Mouse (Mus musculus): Measurements from ENCODE around the gene Hspa12b. TPM values are rescaled to one million over a fixed set of nuclear protein-coding genes. Genes with fewer than 3 reads are reported as not detected.

Hspa12b gene
- polyA plus RNA-seq, 1 experiment: 30.8 TPM

DNA sequence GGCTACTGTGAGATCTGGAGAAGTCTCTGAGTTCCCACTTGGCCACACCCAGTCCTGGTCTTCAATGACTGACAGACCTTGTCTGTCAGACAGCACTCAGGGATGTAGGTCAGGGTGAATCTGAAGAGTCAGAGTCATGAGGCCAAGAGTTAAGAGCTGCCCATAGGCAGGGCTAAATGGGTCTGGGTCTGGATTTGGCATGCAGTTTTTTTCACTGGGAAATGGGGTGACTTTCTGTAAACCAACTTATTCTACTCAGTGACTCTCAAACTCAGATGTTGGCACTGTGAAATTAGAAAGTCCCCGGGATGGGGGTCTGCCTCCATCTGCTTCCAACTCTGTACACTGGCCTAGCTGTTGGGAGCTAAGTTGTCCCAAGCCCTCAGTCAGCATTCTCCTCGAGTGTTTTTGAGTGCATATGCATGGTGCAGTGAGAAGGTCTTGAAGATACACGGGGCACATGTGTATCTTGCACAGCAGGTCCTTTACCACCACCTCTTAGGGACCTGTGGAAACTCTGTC lies 1.6 kb downstream of the Hspa12b start:
- no peak for DNase-seq (ENCODE audit: low read depth)

DNA sequence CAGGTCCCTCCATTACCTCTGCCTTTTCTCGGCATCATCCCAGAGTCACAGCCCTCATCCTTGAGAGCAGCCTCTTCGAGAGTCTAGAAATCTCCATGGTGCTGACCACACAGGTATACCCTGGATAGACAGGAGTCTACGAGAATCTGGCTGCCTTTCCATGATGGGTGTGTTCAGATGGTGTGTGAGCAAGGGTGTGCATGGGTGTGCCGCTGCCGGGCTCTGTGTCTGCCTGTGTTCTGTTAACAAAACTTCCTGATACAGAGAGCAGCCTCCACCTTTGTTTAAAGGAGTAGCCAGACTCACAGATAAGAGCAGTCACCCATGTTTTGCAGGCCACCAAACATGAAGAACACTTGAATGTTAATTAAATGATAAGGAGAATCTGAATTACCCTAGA lies 2.8 kb downstream of the Hspa12b start:
- DNase-seq (ENCODE audit: low read depth): no peak

DNA sequence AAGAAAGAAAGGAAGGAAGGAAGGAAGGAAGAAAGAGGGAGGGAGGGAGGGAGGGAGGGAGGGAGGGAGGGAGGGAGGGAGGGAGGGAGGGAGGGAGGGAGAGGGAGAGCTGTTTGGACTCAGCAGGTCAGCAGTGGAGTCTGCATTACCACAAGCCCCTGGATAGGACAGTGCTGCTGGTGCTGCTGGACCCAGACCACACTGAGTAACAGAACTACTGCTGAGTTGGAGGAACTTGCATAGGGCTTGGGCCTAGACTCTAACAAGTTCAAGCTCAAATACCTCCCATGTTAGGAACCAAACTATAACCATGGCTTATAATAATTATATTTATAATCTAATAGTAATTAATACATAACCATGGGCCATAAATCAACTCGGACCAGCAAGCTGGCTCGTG lies 3.8 kb downstream of the Hspa12b start:
- DNase-seq (ENCODE audit: low read depth): no peak

DNA sequence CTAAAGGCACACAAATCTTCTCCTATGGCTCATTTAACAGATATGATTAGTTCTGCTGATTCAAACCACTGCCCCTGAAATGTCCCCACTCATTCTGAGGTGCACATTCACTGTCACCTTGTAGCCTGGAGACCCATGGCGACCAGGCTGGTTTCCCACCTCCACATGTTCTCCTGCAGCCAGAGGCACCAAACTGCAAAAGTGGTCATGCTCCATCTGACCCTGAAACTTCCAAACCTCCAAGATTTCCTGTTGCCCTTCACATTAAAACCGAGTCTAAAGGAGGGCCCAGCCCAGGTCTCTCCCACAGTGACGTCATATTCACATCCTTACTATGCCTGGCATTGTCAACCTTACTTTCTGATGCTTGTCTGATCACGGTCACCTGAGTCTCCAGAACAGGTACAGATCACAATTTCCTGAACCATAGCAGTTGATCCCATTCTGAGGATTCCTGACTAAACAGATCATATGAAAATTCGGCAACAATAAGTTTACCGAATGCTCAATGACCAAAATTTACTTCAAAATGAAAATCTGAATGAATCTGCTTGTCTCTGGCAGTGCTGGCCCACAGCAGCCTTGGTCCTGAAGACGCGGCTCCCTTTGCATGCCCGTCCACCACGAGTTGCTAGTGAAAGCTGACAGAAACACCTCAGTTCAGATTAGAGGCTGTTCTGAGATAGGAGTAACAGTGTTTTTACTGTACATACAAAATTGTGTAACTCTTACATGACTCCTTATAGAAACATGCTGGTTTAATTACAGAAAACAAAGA lies 5.2 kb downstream of the Hspa12b start:
- no peak for DNase-seq (ENCODE audit: low read depth)

DNA sequence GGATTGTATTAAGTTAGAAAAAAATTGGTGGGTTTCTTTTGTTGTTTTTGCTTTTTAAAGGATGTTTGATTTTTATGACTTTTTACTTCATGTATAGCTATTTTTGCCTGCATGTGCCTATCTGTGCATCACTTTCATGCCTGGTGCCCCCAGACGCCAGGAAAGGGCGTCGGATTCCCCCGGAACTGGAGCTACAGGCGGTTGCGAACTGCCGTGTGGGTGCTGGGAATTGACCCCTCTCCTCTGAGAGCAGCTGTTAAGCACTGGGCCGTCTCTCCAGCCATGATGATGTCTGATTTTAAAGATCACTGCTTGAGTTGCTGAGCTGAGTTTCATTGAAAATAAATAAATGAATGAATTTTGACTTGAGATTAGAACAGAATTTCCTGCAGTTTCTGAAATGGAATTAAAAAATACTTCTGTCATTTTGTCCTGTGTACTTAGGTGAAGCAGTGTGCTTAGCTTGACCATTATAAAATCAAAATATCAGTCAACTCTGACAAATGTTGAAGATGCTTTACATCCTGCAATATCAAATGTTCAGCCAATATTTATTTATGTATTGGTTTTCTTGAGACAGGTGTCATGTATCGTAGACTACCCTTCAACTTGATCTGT lies 6.0 kb downstream of the Hspa12b start, which contains the start of gene Gm11037:
Gm11037 (plus strand) TSS at position 568 of the 618 bp plus-strand sequence.
- no peak for DNase-seq (ENCODE audit: low read depth)

DNA sequence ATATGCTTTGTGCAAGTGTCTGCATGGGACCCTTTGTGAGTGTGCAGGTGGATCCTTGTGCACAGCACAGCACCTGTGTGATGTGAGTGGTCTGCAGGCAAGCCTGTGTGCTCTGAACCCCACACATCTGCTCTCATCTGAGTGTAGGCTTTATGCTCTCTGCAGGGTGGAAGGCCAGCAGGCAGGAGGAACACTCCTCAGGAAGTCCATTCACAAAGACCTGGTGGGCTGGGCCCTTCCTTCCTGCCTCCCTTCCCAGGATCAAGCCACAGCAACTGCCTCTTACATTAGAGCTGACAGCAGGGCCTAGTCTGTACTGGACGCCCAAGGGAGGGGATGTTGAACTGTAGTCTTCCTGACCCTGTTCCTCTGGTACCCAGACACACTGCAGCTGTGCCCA lies 7.3 kb downstream of the Hspa12b start:
- DNase-seq (ENCODE audit: low read depth): no peak

DNA sequence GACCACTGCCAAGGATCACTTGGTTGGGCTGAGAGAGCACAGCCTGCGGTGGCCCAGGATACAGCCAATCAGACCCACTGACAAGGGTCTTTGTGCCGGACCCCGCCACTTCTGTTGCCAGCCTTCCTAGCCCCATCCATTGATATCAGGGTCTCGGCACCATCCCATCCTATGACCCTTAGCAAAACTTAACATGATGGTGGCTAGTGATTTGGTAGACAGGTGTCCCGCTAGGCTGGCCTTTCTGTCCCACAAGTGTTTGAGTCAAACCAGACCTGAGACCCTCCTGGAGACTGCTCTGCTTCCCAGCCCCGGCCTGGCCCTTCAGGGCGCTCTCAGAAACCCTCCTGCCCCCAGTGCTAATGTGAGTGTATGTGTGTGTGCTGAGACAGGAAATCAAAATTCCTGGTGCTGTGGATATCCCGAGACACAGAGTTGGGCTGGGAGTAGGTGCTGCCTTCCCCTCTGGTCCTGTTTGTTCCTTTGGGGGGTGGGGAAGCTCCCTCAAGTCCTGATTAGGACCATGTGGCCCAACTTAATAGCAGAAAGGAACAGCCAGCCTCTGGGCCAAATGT lies 7.8 kb downstream of the Hspa12b start:
- DNase-seq (ENCODE audit: low read depth): no peak

DNA sequence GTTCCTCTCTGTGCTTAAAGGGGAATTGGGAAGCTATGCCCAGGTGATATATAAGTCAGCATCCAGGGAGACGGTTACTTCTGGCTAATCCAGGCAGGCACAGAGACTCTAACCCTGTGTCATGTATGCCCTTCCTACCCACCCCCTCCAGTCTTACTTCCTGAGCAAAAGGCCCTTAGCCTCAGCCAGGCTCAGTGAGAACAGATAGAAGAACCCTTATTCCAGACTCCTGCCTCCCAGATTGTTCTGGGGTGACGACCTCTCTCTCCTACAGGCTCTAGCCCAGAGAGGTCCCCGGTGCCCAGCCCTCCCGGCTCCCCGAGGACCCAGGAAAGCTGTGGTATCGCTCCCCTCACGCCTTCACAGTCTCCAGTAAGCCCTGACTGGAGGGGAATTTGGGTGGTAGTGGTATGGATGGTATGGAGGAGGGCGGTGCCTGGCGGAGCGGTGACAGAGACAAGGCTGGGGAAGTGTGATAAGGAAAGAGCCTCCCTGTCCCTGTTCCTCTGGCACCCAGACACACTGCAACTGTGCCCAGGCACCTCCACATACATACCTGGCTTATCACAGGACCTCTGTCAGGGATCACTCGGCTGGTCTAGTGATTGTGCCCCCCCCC lies 8.6 kb downstream of the Hspa12b start:
- no peak for DNase-seq (ENCODE audit: low read depth)

DNA sequence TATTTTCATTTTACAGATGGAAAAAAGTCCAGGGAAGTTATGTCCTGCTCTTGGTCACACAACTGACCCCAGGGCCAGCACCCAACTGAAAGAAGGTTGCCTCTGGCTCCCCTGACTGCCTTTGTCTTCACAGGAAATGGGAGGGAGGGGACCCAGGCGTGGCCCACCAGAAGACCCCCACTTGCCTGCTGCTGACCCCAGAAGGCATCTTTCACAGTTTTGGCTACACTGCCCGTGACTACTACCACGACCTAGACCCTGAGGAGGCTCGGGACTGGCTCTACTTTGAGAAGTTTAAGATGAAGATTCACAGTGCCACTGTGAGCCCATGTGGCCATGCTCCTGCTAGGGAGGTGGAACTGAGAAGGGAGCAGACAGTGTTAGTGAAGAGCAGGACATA lies 11.2 kb downstream of the Hspa12b start:
- no peak for DNase-seq (ENCODE audit: low read depth)

DNA sequence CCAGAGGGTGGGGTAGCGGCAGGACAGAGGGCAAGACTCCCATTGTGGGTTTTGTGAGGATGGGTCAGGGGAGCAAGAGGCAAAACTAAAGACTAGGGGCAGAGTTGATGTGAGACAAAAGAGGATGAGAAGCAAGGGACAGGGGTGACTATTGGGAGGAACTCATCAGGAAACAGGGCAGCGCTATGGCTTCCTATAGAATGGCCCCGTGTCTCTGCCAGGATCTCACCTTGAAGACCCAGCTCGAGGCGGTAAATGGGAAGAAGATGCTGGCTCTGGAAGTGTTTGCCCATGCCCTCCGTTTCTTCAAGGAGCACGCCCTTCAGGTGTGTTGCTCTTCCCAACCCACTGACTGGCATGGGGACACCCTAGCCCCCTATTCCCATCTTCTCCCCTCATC lies 11.7 kb downstream of the Hspa12b start:
- DNase-seq (ENCODE audit: low read depth): no peak

DNA sequence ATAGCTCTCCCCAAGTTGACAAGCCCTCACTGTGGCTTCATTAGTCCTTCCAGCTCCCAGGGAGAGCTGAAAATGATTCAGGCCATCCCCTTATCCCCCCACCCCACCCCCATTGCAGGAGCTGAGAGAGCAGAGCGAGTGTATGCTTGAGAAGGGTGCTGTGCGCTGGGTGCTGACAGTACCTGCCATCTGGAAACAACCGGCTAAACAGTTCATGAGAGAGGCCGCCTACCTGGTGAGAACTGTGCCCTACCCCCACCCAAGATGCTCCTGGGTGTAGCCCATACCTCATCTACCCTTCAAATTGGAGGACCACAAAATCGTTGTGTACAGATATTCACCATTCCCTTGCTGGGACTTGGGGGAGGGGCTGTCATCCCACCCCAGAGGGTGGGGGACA lies 12.2 kb downstream of the Hspa12b start:
- no peak for DNase-seq (ENCODE audit: low read depth)

DNA sequence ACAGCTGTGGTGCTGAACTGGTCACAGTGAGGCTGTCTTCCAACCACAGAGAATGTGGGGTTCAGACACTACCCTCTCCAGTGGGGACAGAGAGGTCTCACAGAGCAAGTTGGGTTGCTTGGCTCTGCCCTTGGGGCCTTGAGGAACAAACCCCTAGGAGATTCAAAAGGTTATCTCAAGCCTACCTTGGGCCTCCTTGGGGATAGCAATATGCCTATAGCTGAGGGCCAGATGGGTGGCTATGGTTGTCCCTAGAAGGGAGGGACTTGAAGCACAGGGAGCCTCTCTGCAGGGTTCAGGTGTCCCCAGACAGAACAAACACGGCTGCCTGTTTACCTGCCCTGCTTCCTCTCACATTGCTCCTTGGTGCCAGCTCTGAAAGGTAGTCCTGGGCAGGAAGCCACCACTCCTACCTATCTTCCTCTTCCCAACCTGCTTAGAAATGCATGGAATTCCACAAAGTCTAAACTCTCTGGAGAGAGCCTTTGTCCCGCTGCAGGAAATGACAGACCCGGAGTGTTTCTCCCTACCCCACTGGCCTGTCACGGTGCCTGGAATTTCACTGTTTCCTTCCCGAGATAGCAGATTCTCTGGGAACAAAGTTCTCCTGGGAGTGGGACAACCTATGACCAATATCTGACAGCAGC lies 12.9 kb downstream of the Hspa12b start:
- no peak for DNase-seq (ENCODE audit: low read depth)

DNA sequence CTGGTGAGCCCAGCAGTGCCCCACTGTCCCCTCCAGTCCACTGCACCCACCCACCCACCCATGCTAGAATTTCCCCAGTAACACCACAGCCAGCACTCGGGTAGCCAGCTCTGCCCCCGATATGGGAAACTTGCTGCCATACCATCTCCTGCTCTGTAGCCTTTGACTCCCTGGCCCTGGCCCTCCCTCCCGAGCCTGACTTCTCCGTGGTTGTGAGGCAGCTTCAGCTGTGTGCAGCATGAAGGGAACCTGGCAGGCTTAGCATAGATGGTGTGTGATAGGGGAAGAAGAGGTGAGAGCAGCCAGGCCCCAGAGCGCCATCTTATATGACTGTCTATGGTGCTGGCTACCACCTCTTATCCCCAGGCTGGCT lies 13.4 kb downstream of the Hspa12b start:
- no peak for DNase-seq (ENCODE audit: low read depth)

DNA sequence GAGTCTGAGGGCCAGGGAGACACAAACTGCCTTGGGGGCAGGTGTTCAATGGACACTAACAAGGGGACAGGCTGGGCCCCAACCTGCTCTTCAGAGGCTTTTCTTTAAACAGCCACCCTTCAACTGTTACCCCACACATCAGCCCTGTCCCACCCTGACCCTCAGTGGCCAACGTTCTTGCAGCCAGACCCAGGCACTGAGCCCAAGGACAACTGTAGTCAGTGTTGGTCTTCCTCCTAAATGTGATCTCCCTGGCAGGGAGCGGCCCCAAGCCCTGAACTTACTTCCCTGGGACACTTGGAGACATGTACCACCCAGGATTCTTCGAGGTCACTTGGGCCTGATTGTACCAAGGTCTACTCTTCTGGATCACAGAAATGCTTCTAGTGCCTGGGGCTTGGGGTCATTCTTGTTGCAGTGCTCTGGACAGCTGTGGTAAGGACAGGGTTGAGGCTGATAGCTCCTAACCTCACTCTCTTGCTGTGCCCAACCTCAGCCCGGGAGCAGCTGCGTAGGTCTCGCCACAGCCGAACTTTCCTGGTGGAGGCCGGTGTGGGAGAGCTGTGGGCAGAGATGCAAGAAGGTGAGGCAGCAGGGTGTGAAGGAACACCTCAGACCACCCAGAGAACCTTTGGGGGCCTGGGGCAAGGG lies 14.4 kb downstream of the Hspa12b start:
- no peak for DNase-seq (ENCODE audit: low read depth)

DNA sequence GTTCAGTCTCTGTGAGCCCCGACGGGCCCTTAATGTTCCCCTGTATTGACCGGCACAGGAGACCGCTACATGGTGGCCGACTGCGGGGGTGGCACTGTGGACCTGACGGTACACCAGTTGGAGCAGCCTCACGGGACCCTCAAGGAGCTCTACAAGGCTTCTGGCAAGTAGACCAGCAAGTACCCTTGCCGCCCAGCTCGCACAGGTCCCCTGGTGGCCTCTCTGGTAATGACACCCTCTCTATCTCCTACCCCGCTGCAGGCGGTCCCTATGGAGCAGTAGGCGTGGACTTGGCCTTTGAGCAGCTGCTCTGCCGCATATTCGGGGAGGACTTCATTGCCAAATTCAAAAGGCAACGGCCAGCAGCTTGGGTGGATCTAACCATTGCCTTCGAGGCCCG lies 15.5 kb downstream of the Hspa12b start:
- DNase-seq (ENCODE audit: low read depth): no peak

DNA sequence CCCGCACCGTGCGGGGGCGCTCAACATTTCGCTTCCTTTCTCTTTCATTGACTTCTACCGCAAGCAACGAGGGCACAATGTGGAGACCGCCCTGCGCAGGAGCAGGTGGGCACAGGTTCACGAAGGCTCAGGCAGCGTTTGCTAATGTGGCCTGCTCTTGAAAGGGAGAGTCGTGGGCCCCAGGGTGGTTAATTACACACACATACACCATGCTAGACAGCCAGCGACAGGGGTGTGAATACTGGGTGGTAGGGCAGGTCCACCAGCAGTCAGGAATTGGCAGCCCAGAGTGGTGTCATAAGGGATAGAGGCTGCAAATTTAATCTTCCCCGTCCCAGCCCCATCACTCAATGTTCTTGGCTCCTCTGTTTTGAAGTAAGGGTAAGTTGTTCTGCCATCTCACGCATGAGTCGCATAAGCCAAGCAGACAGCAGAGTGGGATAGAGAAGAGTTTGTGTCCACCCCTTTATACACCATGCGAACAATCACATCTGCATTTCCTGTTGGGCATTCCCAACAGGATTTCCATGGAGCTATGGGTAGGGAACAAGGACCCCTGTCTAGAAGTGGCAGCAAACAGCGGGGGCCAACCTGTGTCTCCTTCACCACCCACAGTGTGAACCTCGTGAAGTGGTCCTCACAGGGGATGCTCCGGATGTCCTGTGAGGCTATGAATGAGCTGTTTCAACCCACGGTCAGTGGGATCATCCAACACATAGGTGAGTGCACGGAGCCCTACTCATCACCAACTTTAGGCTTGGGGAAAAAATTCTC lies 16.1 kb downstream of the Hspa12b start:
- DNase-seq (ENCODE audit: low read depth): no peak

DNA sequence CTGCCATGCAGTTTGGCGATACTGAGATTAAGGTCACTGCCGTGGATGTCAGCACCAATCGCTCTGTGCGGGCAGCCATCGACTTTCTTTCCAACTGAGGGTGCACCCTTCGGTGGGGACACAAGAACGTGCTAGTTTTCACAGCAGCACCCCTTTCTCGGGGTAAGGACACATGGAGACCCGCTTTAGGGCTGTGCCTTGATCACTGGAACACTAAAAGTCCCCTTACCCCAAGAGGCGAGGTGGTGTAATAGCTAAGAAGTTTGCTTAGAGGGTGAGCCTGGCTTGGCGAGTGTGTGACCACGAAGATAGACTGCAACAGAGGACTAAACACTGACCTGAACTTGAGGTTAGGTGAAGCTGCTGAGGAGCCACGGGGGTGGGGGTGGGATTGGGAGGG lies 18.0 kb downstream of the Hspa12b start:
- DNase-seq (ENCODE audit: low read depth): no peak

DNA sequence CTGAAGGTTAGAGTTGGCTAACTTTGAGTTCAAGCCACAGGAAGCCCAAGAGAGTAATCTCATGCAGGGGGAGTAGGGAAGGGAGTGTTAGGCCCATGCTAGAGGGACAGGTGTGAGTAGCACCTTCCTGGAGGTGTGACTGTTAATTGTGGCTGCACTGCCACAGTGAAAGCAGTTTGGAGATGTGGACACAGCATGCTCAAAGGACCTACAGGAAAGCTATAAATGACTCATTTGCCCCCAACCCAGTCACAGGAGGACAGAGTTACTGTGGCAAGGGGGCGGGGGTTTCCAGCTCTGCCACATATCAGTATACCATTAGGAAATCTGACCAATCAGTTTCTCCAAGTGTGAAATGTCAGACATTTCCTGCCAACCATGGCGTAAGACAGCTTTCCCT lies 18.5 kb downstream of the Hspa12b start:
- DNase-seq (ENCODE audit: low read depth): no peak

DNA sequence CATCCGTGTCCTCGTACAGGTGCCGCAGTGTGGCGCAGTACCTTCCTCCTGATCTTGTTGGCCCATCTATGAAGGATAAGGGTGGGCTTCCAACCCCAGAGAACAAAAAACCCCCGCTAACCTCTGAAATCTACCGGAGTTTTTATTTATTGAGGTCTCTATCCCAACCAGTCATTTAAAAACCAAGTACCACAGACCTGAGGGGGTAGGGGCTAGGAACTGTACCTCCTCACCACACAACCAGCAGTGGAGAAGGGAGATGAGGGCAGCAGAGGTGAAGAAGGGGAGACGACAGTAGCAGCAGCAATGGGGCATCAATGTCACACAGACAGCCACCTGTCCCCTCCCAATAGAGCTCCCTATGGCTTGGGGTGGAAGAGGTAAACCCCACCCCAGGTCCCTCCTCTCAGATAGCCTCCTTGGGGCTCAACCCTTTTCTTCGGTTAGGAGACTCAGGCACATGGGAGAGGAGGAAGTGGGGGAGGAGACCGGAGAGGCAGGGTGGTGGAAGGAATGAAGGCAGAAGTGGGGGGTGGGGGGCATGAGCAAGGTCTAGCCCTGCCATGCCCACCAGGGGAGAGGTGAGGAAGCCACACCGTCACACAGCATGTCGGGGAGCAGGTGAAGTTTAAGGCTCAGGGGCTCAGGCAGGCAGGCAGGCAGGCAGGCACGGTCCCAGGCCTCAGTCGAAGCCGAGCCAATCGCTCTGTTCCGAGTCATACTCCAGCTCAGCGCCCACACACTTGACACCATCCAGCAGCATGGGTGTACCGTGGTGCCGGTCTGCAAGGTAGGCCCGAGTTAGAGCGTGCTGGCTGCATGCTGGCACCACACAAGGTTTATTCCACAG lies 19.3 kb downstream of the Hspa12b start:
- no peak for DNase-seq (ENCODE audit: low read depth)

DNA sequence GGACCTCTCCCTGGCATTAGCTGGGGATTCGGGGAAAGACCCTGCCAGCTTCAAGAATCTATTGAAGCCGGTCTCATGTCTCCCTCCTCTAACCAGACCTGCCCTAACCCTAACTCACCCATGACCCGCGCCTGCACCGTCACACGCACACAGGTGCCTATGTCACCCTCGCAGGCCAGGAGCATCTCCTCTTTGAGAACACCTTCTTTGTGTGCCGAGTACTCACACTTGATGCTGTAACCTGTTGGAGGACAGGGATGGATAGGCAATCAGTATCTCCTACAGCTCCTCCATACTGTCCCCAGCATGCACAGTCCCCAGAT lies 19.9 kb downstream of the Hspa12b start:
- no peak for DNase-seq (ENCODE audit: low read depth)

All from gonadal fat pad, adult 2 months (tissue).